Mouse (Mus musculus) layer of hippocampus, postnatal 36 days (tissue): ENCODE results near the gene Rab38. TPM values are rescaled to one million over a fixed set of nuclear protein-coding genes. Genes with fewer than 3 reads are reported as not detected.

Experiments used
- DNase-seq, 2 experiments: peaks; one replicate each; pipeline ENCODE4 v3.0.0; 2022
- total RNA-seq, 2 experiments: library from RNA; stranded (reverse); gene quantifications; 2 replicates each; pipeline ENCODE4 v1.2.3; 2021

The Rab38 gene
- 1 to 10 TPM; 1.4 to 2.4 TPM for total RNA-seq

GRCm38 (mm10) chr7:88429786-88430691 lies at the start of gene Rab38:
Rab38 (plus strand) TSS chr7:88430273.
- peak; percentile 7 to 23 for DNase-seq

GRCm38 (mm10) chr7:88394568-88394967 lies 35.5 kb upstream of the Rab38 start:
- no peak for DNase-seq

- DNase-seq: no peak
Measured at GRCm38 (mm10) chr7:88395745-88396144, 34.3 kb upstream of the Rab38 start.

GRCm38 (mm10) chr7:88405311-88405710 lies 24.8 kb upstream of the Rab38 start:
- DNase-seq: no peak

GRCm38 (mm10) chr7:88406466-88406865 lies 23.6 kb upstream of the Rab38 start:
- no peak for DNase-seq

- no peak for DNase-seq
Measured at GRCm38 (mm10) chr7:88421821-88422220, 8.3 kb upstream of the Rab38 start.

GRCm38 (mm10) chr7:88423889-88424288 lies 6.2 kb upstream of the Rab38 start:
- no peak for DNase-seq

- no peak for DNase-seq
Measured at GRCm38 (mm10) chr7:88425744-88426143, 4.3 kb upstream of the Rab38 start.

- no peak for DNase-seq
Measured at GRCm38 (mm10) chr7:88427484-88427883, 2.6 kb upstream of the Rab38 start.

GRCm38 (mm10) chr7:88430692-88431084 lies 615 bp downstream of the Rab38 start:
- DNase-seq: no peak

- no peak for DNase-seq
Measured at GRCm38 (mm10) chr7:88440301-88440700, 10.2 kb downstream of the Rab38 start.

- no peak for DNase-seq
Measured at GRCm38 (mm10) chr7:88442649-88443048, 12.6 kb downstream of the Rab38 start.

- DNase-seq: no peak
Measured at GRCm38 (mm10) chr7:88443435-88443834, 13.4 kb downstream of the Rab38 start.

- no peak for DNase-seq
Measured at GRCm38 (mm10) chr7:88445320-88445903, 15.3 kb downstream of the Rab38 start.

- DNase-seq: no peak
Measured at GRCm38 (mm10) chr7:88453234-88453633, 23.2 kb downstream of the Rab38 start.

- DNase-seq: no peak
Measured at GRCm38 (mm10) chr7:88457827-88458226, 27.8 kb downstream of the Rab38 start.

- DNase-seq: no peak
Measured at GRCm38 (mm10) chr7:88467754-88468153, 37.7 kb downstream of the Rab38 start.

GRCm38 (mm10) chr7:88482110-88482619 lies 52.1 kb downstream of the Rab38 start:
- DNase-seq: no peak

- DNase-seq: no peak
Measured at GRCm38 (mm10) chr7:88482628-88483027, 52.6 kb downstream of the Rab38 start.

- DNase-seq: no peak
Measured at GRCm38 (mm10) chr7:88491020-88491419, 60.9 kb downstream of the Rab38 start.

- no peak for DNase-seq
Measured at GRCm38 (mm10) chr7:88502217-88502817, 72.2 kb downstream of the Rab38 start.

GRCm38 (mm10) chr7:88509748-88510147 lies 79.7 kb downstream of the Rab38 start:
- DNase-seq: no peak

GRCm38 (mm10) chr7:88522481-88522880 lies 92.4 kb downstream of the Rab38 start:
- DNase-seq: no peak
